Mouse (Mus musculus) adrenal gland, postnatal 36 days (tissue): ENCODE measurements around the gene Nrd1. TPM values are rescaled to one million over a fixed set of nuclear protein-coding genes. Genes with fewer than 3 reads are reported as not detected.

Experiments
- DNase-seq, 2 experiments: peaks; one replicate each; pipeline ENCODE4 v3.0.0; 2021; ENCODE audit warnings: mixed read lengths in 1 of 2
- microRNA-seq: library from miRNA; unstranded; fragments of <30 nt; microRNA quantifications from one replicate; pipeline ENCODE4 v1.2.0, GENCODE M21; 2021
- total RNA-seq, 2 experiments: library from RNA; stranded (reverse); gene quantifications; 2 replicates each; pipeline ENCODE4 v1.2.3; 2021

The Nrd1 gene
- total RNA-seq, 2 experiments from 2014 or later = 115 to 125 TPM

DNA sequence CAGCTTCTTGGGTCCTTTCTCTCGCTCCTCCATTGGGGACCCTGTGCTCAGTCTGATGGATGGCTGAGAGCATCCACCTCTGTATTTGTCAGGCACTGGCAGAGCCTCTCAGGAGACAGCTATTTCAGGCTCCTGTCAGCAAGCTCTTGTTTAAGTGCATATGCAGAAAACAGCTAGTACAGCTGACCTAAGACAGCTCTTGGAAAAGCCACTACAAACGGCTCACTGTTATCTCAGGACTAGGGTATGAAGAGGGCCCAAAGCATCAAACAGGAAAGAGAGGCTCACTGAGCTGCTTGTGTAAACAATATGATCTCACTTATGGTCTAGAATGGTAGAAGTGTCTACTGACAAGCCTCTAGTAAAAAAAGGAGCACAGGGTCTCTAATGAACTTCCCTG is 93.8 kb downstream of the Nrd1 start:
- DNase-seq = no peak

GRCm38 (mm10) chr4:109098861-109099260 is 98.4 kb downstream of the Nrd1 start:
- no peak for DNase-seq

GRCm38 (mm10) chr4:109102574-109102973 is 102.1 kb downstream of the Nrd1 start:
- no peak for DNase-seq

- no peak for DNase-seq
Observed at GRCm38 (mm10) chr4:109103145-109103883, 102.9 kb downstream of the Nrd1 start.

- no peak for DNase-seq
Observed at GRCm38 (mm10) chr4:109105254-109105653, 104.8 kb downstream of the Nrd1 start.

GRCm38 (mm10) chr4:109106034-109106433 is 105.6 kb downstream of the Nrd1 start:
- DNase-seq = peak; percentile 30 to 51

- no peak for DNase-seq
Observed at GRCm38 (mm10) chr4:109106594-109106993, 106.1 kb downstream of the Nrd1 start.

DNA sequence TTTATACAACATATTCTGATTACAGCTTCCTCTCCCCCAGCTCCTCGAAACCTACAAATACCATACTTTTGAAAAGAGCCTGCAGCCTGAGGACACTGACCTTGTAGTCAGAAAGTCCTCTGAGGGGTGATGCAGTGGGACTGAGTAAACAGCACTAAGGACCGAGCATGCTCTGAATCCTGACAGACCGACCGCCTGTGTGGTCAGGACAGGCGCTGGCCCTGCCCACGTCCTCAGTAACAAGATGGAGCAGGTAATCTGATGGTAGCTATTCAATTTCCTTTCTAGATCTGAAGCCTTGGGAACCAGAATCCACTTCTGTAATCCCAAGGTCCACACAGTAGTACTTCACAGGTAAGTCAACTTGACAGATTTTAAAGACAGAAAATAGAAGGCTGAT is 108.6 kb downstream of the Nrd1 start:
- DNase-seq = no peak

DNA sequence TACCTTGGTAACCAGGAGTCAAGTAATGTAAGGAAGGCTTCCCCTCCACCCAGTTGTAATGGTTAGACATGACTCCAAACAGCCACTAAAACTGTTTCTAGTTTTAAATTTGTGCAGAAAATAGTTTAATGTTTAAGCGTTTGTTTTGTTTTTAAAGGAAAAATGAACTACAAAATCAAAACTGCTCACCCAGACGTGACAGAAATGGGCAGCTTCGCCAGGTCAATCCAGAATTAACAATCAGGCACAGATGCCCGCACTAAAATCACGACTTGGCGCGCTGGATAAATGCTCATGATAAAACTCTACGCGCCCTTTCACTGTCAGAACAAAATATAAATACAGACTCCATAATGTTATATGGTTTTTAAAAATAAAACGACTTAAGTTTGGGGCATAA is 109.2 kb downstream of the Nrd1 start:
- no peak for DNase-seq

DNA sequence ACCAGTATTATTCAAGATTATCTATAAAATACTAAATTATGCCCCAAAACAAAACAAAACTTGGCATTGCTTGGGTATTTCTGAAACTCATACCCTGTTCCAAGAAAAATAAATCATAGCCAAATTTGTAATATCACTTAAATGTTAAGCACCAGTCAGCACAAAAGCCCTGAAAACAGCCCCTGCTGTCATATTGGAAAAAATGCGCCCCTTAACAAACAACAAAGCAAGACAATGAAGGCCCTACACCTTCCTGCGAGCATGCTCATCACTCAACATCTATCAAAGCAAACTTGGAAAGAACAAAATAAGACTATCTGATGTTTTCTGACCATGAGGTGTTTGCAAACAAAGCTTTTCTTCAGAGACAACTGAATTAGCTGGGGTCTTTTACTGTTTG is 110.5 kb downstream of the Nrd1 start:
- no peak for DNase-seq

Small RNA genes within 50 kb of the gene (microRNA-seq; reads per million reads assigned to microRNA genes)
- gene Mir761 = not detected

Other genes with a start within 250 kb of the Nrd1 start
- gene Zfyve9, start 219.9 kb upstream of the Nrd1 start, total RNA-seq = 10 to 100 TPM; 26.3 to 31.3 TPM
- 100 to 1,000 TPM; 112 to 159 TPM for gene Btf3l4, start 167.0 kb upstream of the Nrd1 start, total RNA-seq
- 10 to 100 TPM; 70.8 to 71.6 TPM for gene Txndc12, start 166.1 kb upstream of the Nrd1 start, total RNA-seq
- 10 to 100 TPM; 33.4 to 39.0 TPM for gene Kti12, start 152.9 kb upstream of the Nrd1 start, total RNA-seq
- not detected for gene A730015C16Rik, start 152.0 kb upstream of the Nrd1 start, total RNA-seq
- 10 to 100 TPM; 30.7 to 37.6 TPM for gene Rab3b, start 121.6 kb upstream of the Nrd1 start, total RNA-seq
- gene Osbpl9, start 201.6 kb downstream of the Nrd1 start, total RNA-seq = 100 to 1,000 TPM; 121 to 164 TPM
- 1 to 10 TPM in 1 of 2 experiments, under 1 TPM in 1; 0.79 to 1.1 TPM for gene Calr4, start 233.8 kb downstream of the Nrd1 start, total RNA-seq